11 mouse cellular contexts compared by ENCODE assay signal in genomic region chr17:29024896-29025565, GRCm38 (mm10). TPM values are rescaled to one million over a fixed set of nuclear protein-coding genes. Genes with fewer than 3 reads are reported as not detected.
DNase-seq lines count a peak whose midpoint lies in the region; ATAC-seq and TF ChIP-seq lines count a peak whose summit lies in the region.
"Had no signal": no experiment of that assay in that cellular context is flagged by ENCODE, and none has a peak within 500 bp of the region (broad histone marks: within the 10 kb centered on the region; RNA-seq: fewer than 3 reads in every experiment).

No protein-coding gene starts in this region.

- no peaks in the 10 kb centered on the region for H3K9me3 ChIP-seq in heart, embryonic 10.5 days
- no peaks in the 10 kb centered on the region for H3K9me3 ChIP-seq in lung, embryonic 14.5 days (ENCODE audit: low read depth, low read length)
- H3K9me3 ChIP-seq in intestine, postnatal 0 days (ENCODE audit: control insufficient read depth) = no peaks in the 10 kb centered on the region
- no peaks in the 10 kb centered on the region for H3K9me3 ChIP-seq in stomach, embryonic 15.5 days
- H3K9me3 ChIP-seq: midbrain, embryonic 12.5 days had no signal

- H3K4me3 ChIP-seq in heart, embryonic 10.5 days = no peak overlapping the region
- H3K4me3 ChIP-seq in lung, embryonic 14.5 days (ENCODE audit: low read depth, low read length) = no peak overlapping the region
- H3K4me3 ChIP-seq in intestine, postnatal 0 days (ENCODE audit: low read depth, low read length) = no peak overlapping the region
- H3K4me3 ChIP-seq in stomach, embryonic 15.5 days (replicated peaks) = no peak overlapping the region
- H3K4me3 ChIP-seq: midbrain, embryonic 12.5 days had no signal

- WGBS in heart, embryonic 10.5 days = 44% methylated on average over 10 of the region's 10 CpGs
- 18% methylated on average over 10 of the region's 10 CpGs for WGBS in lung, embryonic 14.5 days
- 39% methylated on average over 10 of the region's 10 CpGs for WGBS in intestine, postnatal 0 days
- 17% methylated on average over 10 of the region's 10 CpGs for WGBS in stomach, embryonic 15.5 days

- peak; percentile 96 for DNase-seq in heart, adult 11 months
- DNase-seq in heart, embryonic 10.5 days (ENCODE audit: low spot score) = no peak
- DNase-seq in lung, embryonic 14.5 days = peak; percentile 87
- no peak for DNase-seq in lung, postnatal 14 days
- no peak for DNase-seq in layer of hippocampus, adult 9-11 months
- DNase-seq in cerebellum, adult 9-10 months = no peak
- DNase-seq: left cerebral cortex, postnatal 4 days; retina, postnatal 1 day had no signal

- no peak overlapping the region for H3K27ac ChIP-seq in heart, embryonic 10.5 days
- H3K27ac ChIP-seq in lung, embryonic 14.5 days (ENCODE audit: low read depth) = peak overlapping the region; percentile 21
- peak overlapping the region; percentile 17; the same call in 1 of the 2 replicates for H3K27ac ChIP-seq in intestine, postnatal 0 days (ENCODE audit: low read depth, low read length)
- H3K27ac ChIP-seq in stomach, embryonic 15.5 days = peak overlapping the region; percentile 71
- H3K27ac ChIP-seq: midbrain, embryonic 12.5 days had no signal

- peaks cover 9% of the 10 kb centered on the region; the same call in 1 of the 2 replicates for H3K4me1 ChIP-seq in heart, embryonic 10.5 days
- H3K4me1 ChIP-seq in lung, embryonic 14.5 days (ENCODE audit: insufficient read depth) = peaks cover 17% of the 10 kb centered on the region
- no peaks in the 10 kb centered on the region for H3K4me1 ChIP-seq in intestine, postnatal 0 days (replicated peaks; ENCODE audit: control insufficient read depth, insufficient read depth, low read length)
- peaks cover 30% of the 10 kb centered on the region for H3K4me1 ChIP-seq in stomach, embryonic 15.5 days

- no peaks in the 10 kb centered on the region for H3K36me3 ChIP-seq in heart, embryonic 10.5 days
- H3K36me3 ChIP-seq in lung, embryonic 14.5 days (ENCODE audit: insufficient read depth) = no peaks in the 10 kb centered on the region
- H3K36me3 ChIP-seq in intestine, postnatal 0 days (ENCODE audit: control insufficient read depth, insufficient read depth) = no peaks in the 10 kb centered on the region
- H3K36me3 ChIP-seq in stomach, embryonic 15.5 days = no peaks in the 10 kb centered on the region
- H3K36me3 ChIP-seq: midbrain, embryonic 12.5 days had no signal

- ATAC-seq in lung, embryonic 14.5 days (ENCODE audit: insufficient read depth) = peak; percentile 42
- ATAC-seq in intestine, postnatal 0 days = no peak
- ATAC-seq in stomach, embryonic 15.5 days (ENCODE audit: insufficient read depth, low FRiP score, low read depth) = peak; percentile 47; the same call in 1 of the 2 replicates

- no peaks in the 10 kb centered on the region; the same call in 1 of the 2 replicates for H3K27me3 ChIP-seq in heart, embryonic 10.5 days (ENCODE audit: insufficient read depth, poor library complexity, severe bottlenecking)
- H3K27me3 ChIP-seq in lung, embryonic 14.5 days (ENCODE audit: insufficient read depth, low read length) = no peaks in the 10 kb centered on the region
- no peaks in the 10 kb centered on the region for H3K27me3 ChIP-seq in intestine, postnatal 0 days (replicated peaks; ENCODE audit: control insufficient read depth, insufficient read depth, low read length)
- H3K27me3 ChIP-seq in stomach, embryonic 15.5 days (replicated peaks) = no peaks in the 10 kb centered on the region

- H3K9ac ChIP-seq in lung, embryonic 14.5 days = no peak overlapping the region
- H3K9ac ChIP-seq in intestine, postnatal 0 days (ENCODE audit: low read depth, low read length) = no peak overlapping the region
- H3K9ac ChIP-seq in stomach, embryonic 15.5 days = no peak overlapping the region
- H3K9ac ChIP-seq: midbrain, embryonic 12.5 days had no signal

- no peak for TF ChIP-seq CTCF in lung, embryonic 14.5 days (IDR thresholded peaks at IDR 0.05; ENCODE audit: low read depth)
- TF ChIP-seq CTCF in intestine, postnatal 0 days (IDR thresholded peaks at IDR 0.05; ENCODE audit: low read depth) = no peak

- H3K4me2 ChIP-seq in lung, embryonic 14.5 days = peak overlapping the region; percentile 13
- H3K4me2 ChIP-seq in intestine, postnatal 0 days (replicated peaks; ENCODE audit: low read depth) = 0 out of 2 replicates have a peak overlapping the region, but pooled peaks have one; percentile 9
- peak overlapping the region; percentile 10; the same call in 1 of the 2 replicates for H3K4me2 ChIP-seq in stomach, embryonic 15.5 days
- H3K4me2 ChIP-seq: midbrain, embryonic 12.5 days had no signal

RNA-seq across cellular contexts. Expression of gene Srsf3, which starts 7.4 kb away (rescaled TPM):
- 433 and 498 TPM in 2 replicates for polyA plus RNA-seq in heart, embryonic 10.5 days (2016; fragmentation: Nextera tagmentation; extraction: Ambion mirVana)
- polyA plus RNA-seq in lung, embryonic 14.5 days (2014; fragmentation: Nextera tagmentation; extraction: Ambion mirVana) = 716 and 730 TPM in 2 replicates
- polyA plus RNA-seq in intestine, postnatal 0 days (2015; fragmentation: Nextera tagmentation; extraction: Ambion mirVana) = 257 TPM in 2 replicates
- polyA plus RNA-seq in stomach, embryonic 15.5 days (2015; fragmentation: Nextera tagmentation; extraction: Ambion mirVana) = 518 and 524 TPM in 2 replicates

RNA-seq across cellular contexts. Expression of gene Stk38, which starts 17.2 kb away (rescaled TPM):
- 92.2 and 93.7 TPM in 2 replicates for polyA plus RNA-seq in heart, embryonic 10.5 days (2016; fragmentation: Nextera tagmentation; extraction: Ambion mirVana)
- 103 and 104 TPM in 2 replicates for polyA plus RNA-seq in lung, embryonic 14.5 days (2014; fragmentation: Nextera tagmentation; extraction: Ambion mirVana)
- 51.5 and 59.5 TPM in 2 replicates for polyA plus RNA-seq in intestine, postnatal 0 days (2015; fragmentation: Nextera tagmentation; extraction: Ambion mirVana)
- polyA plus RNA-seq in stomach, embryonic 15.5 days (2015; fragmentation: Nextera tagmentation; extraction: Ambion mirVana) = 98.3 and 106 TPM in 2 replicates

Comparison
In these comparisons a context has a peak if more than half of its experiments do, and no peak if none do; other contexts are left out.
1. DNase-seq: peak in heart, adult 11 months (single experiment) and lung, embryonic 14.5 days (single experiment); none in heart, embryonic 10.5 days (single experiment), lung, postnatal 14 days (single experiment), layer of hippocampus, adult 9-11 months (single experiment) and cerebellum, adult 9-10 months (single experiment).
2. Peak in every context shown above with its lines, with median percentiles within 50 percentile points of each other: H3K4me2 ChIP-seq.